Mouse (Mus musculus) regulatory T cell (primary cell): ENCODE results near the gene Pter.

Source experiments
- in situ Hi-C: fragments of 300-600 bp; cut with MboI, MseI; formaldehyde crosslinking; loops from one replicate; pipeline ENCODE4 v1.15.1; 2025; ENCODE audit warnings: high pct_unique_total_duplicates

Gene Pter

DNA sequence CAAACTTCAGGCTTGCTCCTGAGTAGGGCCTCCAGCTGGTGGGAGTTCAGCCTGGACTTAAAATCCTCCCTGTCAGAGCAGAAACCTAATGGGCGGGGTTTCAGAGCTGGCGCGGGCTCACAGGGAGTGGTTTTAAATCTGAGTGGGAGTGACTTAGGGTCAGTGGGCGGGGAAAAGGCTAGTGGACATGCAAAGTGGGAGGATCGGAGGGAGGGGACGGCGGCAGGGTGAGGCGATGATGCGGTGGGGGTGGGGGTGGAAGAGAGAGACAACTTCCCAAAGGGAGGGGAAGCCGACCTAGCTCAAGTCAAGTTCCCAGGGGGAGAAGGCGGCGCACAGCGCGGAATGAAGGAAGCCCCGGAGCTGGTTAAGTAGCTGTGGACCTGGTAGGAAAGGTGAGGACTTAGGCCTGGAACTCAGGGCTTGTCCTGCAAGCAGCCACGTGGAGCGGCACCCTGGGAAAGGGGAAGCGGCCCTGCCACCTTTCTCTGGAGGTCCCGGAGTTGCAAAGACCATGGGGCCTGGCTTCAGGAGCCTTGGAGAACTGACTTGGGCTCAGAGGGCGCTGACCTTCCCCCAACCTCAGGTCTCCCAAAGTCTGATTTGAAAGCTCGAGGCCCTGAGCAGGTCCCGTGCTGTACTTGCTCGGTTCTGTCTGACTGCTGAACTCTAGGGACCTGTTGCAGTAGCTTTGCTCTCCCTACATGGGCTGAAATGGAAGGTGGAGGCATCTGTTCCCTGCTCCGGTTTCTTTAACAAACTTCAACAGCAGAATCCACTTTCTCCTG is at the start of gene Pter:
Gene Pter, plus strand, starts transcription at position 238 of the 788 bp plus-strand sequence.
- in situ Hi-C loops = no loop called here

DNA sequence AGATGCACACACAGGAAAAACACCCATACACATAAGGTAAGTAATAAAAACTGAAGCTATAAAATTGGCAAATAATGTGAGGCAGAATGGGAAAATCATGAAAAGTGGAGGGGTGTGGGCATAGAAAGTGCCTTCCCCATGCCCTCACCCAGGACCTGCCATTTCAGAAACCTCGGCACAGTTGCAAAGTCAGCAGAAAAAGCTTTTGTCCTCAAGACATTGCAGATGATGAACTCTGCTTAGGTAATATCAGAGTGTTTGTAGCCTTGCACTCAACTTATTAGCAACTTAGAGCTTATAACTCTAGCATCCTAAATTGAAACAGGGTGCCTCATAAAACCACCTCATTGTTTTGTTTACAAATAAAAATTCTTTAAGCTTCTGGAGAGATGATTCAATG is 49.6 kb upstream of the Pter start:
- in situ Hi-C loops = no loop called here

DNA sequence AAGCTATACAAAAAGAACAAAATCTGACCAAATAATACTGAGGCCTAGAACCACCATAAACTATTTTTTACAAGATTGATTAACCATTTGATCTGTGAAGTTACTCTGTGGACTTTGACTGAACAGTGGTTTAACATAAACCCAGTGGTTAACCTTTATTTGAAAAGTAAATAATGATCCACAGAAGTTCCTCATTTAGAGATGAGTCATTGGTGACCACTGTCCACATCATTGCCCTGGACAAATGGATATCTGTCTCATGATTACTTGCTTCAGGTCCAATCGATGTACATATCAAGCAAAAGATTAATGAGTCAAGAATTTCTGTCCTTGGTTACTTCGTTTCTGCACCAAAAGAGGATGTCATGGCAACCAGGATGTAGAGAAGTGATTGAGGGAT is 44.3 kb upstream of the Pter start:
- in situ Hi-C loops = no loop called here

DNA sequence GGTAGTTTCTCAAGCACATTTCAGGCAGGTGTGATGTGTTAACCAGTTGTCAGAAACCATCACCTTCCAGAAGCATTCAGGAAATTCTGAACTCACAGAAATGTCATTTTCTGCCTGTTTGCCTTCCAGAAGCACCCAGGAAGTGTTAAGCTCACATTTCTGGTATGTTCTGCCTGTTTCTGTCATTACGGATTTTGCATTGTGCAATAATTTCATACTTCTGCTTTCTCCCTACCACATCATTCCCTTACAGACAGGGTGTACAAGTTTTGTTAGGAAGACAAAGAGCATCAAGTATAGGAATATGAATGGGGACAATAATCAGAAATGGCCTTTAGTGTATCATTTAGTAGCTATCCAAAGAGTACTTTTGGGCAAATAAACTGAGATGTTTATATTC is 42.8 kb upstream of the Pter start:
- in situ Hi-C loops = no loop called here

DNA sequence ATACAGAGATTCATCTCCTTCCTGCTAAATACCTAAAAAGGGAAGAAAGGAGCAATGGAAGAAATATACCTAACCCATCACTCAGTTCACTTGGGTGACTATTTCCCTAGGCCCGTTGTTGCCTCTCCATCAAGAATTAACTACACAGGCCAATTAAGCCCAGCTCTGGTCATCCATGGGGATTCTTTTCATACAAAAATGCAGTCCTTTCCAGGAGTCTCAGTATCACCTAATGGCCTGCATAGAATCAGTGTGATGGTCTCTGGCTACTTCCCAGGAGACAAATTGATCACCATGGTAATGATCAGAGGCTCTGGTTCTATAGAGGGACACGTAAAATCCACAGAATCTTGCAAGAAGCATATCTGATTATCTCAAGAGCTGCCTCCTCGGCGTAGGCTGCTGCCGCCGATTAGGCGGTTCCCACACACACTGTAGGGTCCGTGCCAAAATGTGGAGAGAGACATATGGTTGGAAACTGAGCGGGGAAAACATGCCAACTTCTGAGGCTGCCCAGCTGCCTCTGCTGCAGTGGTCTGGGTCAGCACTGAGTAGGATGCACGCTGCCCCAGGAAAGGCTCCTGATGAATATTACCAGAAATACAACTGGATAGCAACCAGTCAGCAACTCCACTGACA is 40.4 kb upstream of the Pter start:
- in situ Hi-C loops = no loop called here

DNA sequence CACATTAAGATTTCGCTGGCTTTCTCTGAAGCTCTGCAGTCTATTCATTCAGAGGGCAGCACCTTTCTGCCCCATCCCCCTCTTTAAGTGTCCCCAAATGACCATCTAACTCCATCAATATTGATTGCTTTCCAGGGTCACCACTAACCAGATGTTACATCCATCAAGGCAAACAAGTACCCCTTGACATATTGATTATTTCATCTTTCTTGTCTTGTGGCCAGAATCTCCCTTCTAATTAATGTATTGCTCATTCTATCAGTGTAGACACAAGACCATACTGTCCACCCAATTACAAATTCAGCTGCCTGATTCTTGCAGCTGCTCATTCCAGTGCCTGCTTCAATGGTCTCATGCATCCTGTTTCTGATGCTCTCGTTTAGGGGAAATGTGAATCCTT is 36.8 kb upstream of the Pter start:
- in situ Hi-C loops = no loop called here

DNA sequence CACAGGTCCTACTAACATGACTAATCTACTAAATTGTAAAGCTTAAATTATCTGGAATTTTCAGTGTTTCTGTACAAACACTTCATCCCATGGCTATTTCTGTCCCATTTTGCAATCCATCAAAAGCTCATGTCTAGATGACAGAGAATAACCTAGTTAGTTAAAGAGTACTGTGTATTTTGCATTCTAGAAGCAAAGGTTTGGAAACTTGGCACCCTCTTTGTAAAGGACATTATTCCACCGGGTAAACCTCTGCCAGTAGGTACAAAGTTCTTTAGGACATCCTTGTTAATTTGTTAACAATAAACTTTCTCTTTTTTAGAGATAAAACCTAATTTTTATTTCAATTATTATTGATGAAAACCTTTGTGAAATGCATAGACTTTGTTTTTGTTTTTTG is 18.1 kb upstream of the Pter start:
- in situ Hi-C loops = loop anchor here (10.0 kb wide), 1 partner anchor 1679 kb away; no protein-coding TSS in a partner anchor

DNA sequence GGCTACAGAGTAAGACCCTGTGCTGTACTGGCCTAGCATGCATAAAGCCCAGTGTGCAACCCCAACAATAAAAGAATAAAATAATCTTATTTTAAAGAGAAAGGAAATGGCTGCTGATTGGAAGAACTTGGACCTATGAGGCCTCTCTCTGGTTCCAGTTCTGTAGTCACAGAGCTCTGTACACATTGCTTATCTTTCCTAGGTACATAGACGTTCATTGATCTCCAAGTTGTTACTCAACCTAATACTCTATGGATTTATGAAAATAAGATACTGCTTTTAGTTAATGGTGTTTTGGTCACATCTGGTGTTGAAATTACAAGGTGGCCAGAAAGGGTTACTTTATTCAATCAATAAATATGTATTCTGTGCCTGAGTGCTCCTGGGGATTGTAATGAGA is 1.8 kb downstream of the Pter start:
- in situ Hi-C loops = no loop called here

DNA sequence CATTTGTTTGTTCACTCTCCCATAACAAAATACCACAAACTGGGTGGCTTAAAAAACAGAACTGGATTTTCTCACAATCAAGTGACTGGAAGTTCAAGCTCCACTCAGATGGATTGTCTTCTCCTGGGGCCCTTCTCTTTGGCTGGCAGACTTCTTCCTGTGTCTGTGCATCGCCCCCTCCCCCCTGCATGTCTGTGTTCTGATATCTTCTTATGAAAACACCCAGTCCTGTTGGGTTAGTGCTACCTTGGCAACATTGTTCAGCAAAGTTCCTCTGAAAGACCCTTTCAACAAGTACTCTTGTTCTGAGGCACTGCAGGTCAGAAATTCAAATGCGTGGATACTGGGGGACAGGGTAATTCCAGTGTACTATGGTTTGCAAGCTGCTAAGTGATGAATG is 6.5 kb downstream of the Pter start:
- in situ Hi-C loops = no loop called here

DNA sequence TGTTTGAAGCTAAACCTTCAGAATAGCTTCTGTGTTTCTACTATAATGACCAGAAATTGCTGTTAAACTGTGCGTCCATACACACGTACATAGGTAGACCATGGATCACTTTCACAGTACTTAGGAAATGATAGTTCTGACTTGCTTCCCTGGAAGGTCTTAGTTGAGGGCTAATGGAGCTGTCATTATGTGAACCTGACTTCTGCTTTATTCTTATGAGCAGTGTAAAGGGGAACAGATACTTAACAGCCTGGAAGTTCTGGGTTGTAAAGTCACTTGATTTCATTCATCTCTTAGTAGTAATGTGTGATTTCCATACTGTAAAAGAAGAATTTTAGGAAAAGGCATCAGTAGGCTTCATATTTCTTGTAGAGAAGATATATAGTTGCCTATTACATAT is 10.1 kb downstream of the Pter start:
- in situ Hi-C loops = no loop called here

DNA sequence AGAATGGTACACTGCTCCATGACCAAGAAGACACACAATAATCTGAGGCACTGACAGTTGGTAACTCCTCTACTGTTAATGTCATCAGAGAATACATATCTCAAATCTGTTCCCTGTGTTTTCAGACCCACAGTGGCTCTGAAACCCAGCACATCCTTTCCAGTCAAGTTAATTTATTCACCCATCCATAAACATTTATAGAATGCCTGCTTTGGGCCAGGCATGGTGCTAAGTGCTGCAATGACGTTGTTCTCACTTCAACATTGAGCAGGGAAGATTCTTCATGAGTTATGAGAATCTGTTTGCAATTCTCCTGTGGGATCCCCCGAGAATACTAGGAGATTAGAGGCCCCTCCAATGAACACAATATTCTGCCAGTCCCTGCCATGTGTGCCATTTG is 11.4 kb downstream of the Pter start:
- in situ Hi-C loops = no loop called here

DNA sequence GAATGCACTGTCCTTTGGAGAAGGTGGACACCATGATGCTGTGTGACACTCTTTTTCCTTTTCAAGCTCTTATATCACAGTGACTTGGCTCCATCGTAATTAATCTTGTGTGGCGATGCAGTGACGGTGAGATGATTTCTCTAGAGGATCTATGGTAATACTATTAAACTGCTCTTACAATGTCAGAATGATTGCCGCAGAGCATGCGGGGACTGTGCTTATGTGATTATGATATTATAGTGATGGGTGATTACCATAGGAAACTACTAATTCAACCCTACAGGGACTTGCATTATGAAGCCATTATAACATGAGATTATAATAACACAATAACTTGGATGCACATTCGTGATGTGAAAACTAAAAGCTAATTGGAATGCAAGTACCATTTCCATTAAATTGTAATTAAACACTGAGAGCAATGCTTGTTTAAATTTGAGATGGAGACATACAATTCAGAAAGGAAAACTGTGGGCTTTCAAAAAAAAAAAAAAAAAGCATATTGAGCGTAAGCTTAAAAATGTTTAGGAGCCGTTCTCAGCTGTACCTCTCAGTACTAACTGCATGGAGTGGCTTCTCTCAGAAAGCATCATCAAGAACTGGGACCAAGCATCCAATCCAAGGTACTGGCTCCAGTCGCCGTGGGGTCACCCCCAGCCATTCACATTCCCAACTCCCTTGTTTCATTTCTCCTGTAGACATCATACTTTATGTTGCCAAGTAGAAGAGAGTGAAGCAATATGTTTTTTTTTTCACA is 13.8 kb downstream of the Pter start:
- in situ Hi-C loops = no loop called here

DNA sequence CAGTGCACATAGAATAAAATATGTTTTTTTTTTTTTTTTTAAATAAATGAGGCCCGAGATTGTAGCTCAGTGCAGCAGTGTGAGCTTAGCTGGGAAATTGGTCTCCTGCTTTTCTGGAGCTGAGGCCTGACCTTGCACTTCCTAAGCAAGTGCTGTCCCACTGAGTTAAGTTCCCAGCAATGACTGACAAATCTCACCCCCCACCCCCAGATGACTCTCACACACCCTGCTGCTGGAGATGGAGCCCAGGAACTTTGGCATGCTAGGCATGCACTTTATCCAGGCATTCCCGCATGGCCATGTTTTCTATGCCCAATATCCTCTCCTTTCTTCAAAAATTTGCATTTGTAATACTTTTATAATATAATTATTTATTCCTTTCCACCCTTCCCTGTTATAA is 14.8 kb downstream of the Pter start:
- in situ Hi-C loops = no loop called here

DNA sequence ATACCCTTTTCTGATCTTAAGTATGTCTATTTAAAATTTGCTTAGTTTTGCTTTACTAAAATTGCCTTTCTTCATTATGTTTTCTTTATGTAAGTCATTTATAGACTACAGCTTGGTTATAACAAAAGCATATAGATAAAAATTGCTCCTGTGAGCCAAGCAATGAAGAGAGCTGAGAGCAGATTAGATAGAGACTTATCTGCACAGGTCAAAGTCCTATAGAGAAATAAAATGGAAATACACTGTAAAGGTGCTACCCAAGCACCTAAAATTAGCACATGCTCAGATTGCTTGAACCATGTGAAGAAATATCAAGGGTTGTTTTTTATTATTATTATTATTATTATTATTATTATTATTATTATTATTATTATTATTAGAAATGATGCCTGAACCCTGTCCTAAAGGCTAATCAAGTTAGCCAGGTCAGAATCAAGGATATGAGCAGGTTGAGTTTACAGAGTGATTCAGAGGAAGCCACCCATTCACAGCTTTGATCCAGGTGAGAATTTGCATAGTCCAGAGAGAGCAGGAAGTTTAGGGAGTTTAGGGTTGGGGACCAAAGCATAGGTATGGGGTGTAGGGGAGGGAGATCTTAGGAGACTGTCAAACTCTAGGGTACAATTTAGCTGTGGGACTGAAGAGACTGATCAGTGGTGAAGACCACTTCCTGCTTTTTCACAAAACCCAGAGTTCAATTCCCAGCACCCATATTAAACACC is 33.0 kb downstream of the Pter start:
- in situ Hi-C loops = no loop called here

DNA sequence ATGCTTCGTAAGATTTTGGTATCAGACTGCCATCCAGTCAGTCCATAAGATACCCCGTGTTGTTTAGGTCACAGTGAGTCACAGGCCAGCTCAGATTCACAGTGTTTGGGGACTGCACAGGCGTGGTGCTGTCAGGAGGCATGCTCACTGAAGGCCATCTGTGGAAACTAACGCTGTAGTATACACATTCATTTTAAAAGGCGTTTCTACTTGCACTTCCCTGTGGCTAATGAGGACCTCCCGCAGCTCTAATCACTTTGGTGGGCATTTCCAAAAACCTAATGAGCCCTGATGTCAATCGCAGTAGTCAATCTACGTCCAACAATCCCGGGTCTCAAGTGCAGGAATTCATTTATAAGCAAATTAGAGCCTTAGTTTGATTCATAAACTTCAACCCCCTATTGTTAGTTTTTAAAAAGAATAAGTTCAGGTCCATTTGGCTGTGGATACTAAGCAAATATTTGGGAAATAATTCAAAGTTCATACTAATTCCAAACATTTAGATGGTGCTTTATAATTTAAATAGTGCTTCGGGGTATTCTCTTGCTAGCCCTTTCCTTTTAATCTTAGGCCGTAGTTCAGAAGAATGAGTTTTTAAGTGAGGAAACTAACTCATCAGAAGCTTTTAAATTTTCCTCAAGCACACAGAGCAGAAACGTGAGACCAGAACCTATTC is 46.3 kb downstream of the Pter start:
- in situ Hi-C loops = no loop called here

DNA sequence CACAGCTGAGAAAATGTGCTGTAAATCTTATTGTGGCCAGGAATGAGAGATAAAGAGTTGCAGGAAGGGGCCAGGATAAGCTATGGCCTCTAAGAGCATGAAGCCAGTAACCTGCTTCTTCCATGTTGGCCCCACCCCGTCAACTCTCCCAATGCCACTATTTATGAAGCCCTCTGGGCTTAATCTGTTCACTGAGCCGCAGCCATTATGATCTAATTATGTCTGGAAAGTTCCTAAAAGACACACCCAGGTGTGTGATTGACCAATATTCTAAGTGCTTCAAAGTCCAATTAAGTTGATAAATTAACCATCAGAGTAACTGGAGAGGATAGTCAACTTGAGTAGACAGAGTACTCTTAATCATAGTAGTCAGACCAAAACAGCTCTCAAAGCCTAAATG is 49.9 kb downstream of the Pter start:
- in situ Hi-C loops = no loop called here

DNA sequence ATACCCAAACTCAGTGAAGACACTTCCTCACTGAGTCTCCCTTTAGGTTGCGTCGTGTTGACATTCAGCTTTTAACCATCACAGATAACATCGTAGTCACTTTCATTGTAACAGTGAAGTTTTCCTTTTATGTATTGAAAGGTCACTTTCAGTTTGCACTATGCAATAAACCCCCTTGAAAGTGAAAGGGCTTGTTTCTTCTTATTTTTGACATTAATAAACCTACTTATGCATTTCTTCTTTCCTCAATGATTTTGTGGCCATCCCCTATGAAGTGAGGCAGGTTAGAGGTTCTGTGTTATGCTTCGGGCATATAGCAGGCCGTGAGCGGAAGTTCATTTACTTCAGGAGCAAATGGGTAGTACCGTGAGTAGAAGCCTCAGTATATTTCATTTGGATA is 53.5 kb downstream of the Pter start:
- in situ Hi-C loops = no loop called here

DNA sequence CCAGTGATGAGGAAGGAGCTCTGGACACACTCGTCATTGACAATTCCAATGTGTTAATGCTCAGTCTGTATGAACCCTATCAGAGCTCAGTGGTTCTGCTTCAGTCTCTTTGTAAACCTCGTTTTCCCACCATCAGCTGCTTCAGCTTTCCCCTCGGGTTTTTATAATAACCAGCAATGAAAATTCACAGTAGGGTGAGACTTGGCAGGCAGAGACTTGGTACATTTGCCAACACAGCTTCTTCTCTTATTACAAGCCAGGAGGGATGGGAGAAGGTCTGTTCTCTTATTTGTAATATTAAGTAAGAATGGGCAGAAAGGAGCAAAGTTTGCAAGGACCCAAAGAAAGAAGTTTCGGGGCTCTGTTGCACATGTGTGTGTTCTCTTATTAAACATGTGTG is 54.9 kb downstream of the Pter start:
- in situ Hi-C loops = no loop called here

DNA sequence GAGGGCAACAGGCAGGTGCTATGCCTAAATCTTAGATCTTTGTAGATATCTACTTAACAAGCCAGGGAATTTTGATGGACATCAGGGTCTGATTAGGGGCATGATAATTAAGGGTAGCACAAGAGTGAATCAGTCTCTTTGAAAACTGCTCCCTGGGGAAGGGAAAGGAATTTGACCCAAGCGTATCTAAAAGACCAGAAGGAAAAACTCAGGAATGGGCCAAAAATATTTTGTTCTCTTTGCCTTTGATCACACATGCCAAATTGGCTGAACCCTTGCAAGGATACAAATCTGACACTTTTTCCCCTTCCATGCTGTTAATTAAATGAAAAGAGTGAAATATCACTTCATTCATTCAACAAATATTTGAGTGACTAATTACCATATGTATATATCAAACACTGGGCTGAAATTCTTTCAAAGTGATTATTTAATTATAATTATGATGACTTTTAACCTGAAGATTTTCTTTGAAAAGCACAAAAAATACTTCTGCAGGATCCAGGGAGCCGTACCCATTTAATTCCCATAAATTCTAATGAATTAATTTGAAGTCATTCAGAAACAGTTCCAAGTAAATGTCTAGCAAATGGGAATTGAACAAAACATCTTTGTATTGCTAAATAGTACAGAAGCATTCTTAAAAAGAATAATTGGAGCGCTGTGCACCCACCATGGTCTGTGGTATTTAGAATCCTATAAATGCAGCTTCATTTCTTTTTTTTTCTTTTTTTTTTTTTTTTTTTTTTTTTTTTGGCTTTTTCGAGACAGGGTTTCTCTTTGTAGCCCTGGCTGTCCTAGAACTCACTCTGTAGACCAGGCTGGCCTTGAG is 61.3 kb downstream of the Pter start:
- in situ Hi-C loops = no loop called here

DNA sequence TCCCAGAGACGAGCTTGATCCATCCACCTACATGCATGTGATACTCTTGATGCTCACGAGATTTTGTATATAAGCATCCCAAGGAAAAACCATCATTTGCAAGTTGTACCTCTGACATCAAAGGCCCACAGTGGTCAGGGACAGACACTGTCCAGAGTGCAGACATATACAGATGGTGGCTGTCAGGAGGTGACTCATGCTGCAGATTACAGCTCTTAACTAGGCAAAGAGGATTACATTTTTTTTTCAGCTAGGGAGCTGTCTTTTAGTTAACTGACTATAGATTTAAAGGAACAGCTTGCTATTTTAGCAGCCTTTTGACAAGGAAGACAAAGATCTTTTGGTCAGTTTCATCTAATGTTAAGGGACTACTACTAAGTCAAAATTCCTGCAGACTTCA is 76.2 kb downstream of the Pter start:
- in situ Hi-C loops = no loop called here

DNA sequence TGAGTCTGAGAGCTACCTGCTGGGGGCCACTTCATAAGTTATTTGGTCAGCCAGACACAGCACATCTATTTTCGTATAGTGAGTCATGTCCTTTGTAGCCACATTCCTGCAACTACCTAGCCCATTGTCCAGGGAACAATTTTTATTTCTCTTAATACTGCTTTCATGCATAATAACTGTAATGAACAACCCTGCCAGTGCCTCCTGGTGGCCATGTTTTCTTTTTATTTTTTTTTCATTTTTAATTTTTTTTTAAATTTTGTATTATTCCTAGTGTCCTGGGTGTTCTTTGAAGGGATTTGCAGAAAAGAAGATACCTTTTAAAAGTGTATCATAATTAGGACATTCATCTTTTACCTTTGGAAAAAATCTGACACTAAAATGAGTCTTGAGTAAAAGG is 84.6 kb downstream of the Pter start:
- in situ Hi-C loops = no loop called here
